Mouse (Mus musculus) kidney, postnatal 10 days (tissue): ENCODE measurements around the gene Npr2.
"Not testable (repeated sequence)": the region's sequence is repeated elsewhere in the genome, so short reads cannot be mapped to it uniquely, and the experiment has no call there.

Experiments used
- DNase-seq: peaks from one replicate; pipeline ENCODE4 v3.0.0; 2021; ENCODE audit warnings: mixed read lengths

Gene Npr2

DNA sequence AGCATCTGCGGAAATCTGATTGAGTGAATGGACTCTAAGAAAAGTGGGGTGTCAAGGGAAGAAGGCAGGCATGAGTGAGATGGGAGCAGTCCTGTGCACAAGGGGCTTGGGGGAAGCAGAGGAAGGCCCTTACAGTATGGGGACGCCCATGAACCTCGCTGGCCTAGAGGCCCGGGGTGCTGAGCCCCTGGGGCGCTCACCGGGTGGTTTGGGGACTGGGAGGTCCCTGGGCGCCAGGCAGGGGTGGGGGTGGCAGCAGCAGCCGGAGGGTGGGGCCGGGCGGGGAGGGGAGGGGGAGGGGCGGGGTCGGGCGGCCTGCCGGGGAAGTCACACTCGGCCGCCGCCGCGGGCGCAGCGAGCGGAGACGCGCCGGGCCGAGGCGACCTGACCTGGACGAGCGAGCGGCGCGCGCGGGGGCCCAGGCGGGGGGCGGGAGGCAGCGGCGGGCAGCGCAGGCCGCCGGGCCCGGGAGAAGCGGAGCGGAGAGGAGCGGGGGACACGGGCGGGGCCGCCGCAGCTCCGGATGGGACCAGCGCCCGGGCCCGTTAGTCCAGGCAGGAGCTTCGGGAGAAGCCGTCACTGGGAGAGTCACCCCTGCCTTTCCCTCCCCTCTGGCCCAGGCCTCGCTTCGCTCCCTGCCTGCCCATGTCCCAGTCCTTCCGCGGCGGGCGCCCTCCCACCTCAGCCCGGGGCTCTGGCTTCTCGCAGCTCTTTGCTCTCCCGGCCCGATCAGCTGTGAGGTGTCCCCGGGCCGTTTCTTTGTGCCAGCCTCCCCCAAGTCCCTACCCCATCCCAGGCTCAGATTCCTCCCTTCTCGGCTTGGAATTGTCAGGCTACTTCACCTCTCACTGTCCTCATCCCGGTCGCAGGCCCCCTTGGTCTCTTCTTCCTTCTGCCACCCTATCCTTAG, at the start of gene Npr2:
Gene Npr2, plus strand, starts transcription at position 890 of the 910 bp plus-strand sequence.
- DNase-seq: peak; percentile 76

GRCm38 (mm10) chr4:43582241-43582640, 49.5 kb upstream of the Npr2 start:
- DNase-seq: peak; percentile 3

DNA sequence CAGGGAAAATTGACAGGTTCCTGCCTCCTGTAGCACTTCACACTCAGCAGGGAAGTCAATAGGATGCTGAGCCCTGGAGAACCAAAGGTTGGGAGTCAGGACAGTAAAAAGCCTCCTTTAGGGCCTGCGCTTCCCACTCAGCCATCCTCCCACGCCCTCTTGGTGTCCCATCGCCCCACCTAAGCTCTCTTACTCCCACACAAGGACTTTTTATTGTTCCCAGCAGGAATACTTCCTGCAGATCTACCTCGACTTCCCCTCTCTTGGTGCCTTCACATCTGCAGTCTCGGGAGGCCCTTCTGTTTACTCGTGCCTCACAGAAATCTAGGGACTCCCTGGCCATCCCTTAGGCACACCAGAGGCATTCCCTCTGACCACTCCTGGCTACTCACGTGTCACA, 48.3 kb upstream of the Npr2 start:
- DNase-seq: peak; percentile 5

- DNase-seq: peak; percentile 60
These were observed 47.0 kb upstream of the Npr2 start, which contains the start of gene Msmp for GRCm38 (mm10) chr4:43584444-43585416. Gene Msmp (minus strand): TSS chr4:43584494.

DNA sequence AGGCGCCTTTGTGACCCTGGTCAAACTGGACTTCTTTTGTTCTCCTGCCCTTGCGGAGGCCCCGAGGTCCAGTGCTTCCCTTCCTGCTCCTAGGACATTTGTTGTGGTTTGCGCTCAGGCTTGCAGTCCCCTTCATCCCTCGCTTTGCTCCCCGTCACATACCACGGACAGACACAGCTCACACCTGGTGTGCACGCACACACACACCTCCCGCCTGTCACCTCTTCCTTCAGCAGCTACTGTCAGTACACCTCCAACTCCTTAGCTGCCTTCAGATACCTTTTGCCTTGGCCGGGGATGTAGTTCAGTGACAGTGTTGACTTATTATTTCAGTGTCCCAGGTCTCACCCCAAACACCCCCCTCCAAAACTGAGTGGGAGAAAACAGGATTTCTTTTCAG, 46.1 kb upstream of the Npr2 start:
- DNase-seq: no peak

- peak; percentile 67 for DNase-seq
These were observed 45.3 kb upstream of the Npr2 start for GRCm38 (mm10) chr4:43586411-43586810.

- no peak for DNase-seq
These were observed 44.1 kb upstream of the Npr2 start for GRCm38 (mm10) chr4:43587681-43588080.

GRCm38 (mm10) chr4:43591543-43591942, 40.2 kb upstream of the Npr2 start:
- no peak for DNase-seq

- DNase-seq: no peak
These were observed 39.8 kb upstream of the Npr2 start for GRCm38 (mm10) chr4:43591961-43592360.

GRCm38 (mm10) chr4:43593453-43593852, 38.3 kb upstream of the Npr2 start:
- DNase-seq: no peak

- DNase-seq: not testable (repeated sequence)
These were observed 35.1 kb upstream of the Npr2 start for GRCm38 (mm10) chr4:43596597-43596996.

DNA sequence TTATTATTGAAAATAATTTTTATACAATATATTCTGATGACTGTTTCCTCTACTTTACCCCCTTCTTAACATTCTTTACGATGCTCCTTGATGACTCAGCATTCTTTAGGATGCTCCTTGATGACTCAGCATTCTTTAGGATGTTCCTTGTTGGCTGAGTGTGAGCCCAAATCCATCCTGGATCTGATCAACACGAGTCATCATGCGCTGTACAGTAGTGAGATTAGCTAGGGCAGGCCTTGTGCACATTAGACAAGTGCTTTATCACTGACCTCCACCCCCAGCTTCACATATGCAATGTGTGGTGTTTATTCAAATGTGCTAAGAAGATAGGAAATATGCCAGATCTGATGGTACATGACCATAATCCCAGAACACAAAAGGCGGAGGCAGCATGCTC, 33.5 kb upstream of the Npr2 start:
- no peak for DNase-seq

DNA sequence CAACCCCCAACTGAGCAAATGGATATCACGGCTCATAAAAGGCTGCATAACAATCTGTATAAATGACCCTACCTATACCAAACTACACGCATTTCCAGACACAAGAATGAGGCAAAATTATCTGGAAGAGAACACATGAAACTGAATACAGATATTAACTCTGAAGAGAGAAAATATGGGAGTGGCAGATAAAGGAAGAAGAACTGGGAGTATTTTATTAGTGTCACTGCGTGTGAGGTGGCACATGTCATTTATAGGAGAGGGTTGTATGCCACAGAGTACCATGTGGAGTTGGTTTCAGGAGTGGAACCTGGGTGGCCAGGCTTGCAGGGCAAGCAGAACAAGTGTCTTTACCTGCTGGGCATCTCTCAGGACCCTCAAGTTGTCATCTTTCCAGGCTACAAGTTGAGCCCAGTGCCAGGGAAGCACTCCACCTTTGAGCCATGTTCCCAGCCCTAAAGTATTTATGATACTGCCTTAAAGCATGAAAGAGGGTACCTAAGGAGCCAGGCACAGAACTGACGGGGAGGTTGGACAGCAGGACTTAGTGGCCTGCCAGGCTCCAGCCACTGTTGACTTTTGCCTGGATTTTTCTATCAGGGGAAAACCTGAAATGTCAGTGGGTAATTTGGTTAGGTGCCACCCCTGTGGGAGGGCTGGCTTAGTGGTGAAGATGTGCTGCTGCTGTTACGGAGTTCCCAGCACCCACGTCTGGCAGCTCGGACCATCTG, 32.9 kb upstream of the Npr2 start:
- DNase-seq: no peak

DNA sequence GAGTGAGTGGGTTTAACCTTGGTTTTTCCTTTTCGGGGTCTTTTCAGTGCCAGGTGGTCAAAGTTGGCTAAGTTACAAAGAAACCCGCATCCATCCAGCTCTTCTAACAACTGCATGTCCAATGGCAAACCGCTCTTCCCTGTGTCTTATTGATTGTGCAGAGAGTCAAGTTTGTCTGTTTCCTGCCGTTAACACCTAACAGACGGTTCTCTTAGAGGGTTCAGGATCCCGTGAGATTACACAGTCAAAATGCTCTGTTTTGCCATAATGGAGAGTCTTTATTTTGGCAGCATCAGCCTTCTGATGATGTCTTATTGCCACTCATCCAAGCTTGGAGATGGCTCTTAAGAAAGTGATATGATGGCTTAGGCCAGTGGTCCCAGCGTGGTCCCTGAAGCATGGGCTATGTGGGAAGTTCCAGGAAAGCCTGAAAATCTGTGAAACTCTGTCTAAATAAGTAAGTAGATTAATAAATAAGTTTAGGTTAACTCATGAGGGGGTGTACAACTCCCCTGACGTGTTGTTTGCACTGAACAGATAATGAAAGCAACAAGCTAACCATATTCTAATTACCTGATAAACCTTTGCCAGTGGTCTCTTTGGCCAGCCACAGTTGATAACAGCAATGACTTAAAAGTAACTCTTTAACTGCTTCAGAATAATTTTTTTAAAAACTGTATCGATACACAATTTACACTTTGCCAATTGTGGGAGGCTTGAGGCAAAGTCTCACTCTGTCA, 31.4 kb upstream of the Npr2 start:
- DNase-seq: no peak

DNA sequence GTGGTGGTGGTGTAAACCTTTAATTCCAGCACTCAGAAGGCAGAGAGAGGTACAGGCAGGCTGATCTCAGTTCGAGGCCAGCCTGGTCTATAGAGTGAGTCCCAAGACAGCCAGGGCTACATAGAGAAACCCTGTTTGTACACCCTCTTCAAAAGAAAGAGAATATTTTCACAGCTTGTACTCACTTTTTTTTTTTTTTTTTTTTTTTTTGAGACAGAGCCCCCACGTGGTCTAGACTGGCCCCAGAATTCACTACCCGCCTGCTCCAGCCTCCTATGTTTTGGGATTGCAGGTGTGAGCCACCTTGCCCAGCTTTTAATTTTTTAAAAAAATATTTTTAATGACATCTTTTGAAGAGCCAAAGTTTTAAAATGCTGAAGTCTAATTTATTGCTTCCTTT, 27.6 kb upstream of the Npr2 start:
- DNase-seq: no peak

GRCm38 (mm10) chr4:43604751-43605685, 26.7 kb upstream of the Npr2 start:
- DNase-seq: no peak

GRCm38 (mm10) chr4:43612534-43612933, 19.2 kb upstream of the Npr2 start:
- no peak for DNase-seq

DNA sequence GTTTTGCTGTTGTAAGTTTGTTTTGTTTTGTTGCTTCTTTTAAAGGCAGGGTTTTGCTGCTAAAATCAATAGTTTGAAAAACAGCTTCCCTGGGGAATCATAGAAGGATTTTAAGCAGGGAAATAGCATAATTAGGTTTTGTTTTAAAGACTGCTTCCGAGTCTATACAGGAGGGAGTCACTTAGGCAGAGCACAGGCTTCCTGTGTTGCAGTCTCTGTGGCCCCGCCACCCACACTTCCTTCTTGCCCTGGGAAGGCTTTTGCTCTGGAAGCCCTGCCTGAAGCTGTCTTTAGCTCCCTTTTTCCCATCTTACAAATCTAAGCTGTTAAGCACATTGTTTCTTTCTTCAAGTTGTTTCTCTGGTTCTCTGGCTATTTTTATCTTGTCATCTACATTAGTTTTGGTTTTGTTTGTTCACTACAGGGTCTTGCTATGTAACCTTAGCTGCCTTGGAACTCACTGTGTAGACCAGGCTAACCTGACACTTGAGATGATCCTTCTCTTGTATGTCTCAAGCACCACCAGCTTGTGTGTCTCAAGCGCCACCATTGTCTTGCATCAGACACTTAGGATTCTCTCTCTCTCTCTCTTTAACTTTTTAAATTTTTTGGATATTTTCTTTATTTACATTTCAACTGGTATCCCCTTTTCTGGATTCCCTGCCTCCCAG, 18.5 kb upstream of the Npr2 start:
- peak; percentile 42 for DNase-seq

DNA sequence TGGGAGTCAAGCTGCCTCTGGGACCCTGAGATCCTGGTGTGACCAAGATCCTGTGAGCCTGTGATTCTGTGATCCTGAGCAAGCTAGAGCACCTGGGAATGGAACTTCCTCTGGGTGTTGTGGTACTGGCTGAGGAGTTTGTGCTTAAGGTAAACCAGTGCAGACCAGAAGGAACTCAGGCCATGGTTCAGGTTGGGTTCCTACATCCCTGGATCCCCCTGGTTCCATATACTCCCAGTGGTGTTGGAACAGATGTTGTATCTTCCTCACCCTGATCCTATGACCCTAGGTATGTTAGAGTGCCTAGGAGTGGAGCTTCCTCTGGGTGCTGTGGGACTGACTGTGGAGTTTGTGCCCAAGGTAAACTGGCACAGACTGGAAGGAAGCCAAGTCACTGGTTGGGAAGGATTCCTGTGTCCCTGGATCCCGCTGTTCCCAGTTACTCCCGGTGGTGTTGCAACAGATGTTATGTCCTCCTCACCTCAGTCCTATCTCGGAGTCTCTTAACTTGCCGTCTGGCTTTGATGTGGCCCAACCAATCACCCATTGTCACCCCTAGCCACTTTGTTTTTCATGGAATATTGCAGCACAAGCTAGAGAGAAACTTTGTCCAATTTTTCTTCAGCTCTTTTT, 11.5 kb upstream of the Npr2 start:
- DNase-seq: no peak
